Mouse (Mus musculus) neural tube, embryonic 11.5 days (tissue): Measurements from ENCODE around the gene Pfas. TPM values are rescaled to one million over a fixed set of nuclear protein-coding genes. Genes with fewer than 3 reads are reported as not detected.
"Not testable (repeated sequence)": the region's sequence is repeated elsewhere in the genome, so short reads cannot be mapped to it uniquely, and the experiment has no call there.

Experiments
- ATAC-seq: fragments of 200-750 bp; cut with Nextera tagmentation; 2 replicates; pipeline ENCODE4 v1.8.0; 2017; ENCODE audit warnings: moderate number of reproducible peaks, mild to moderate bottlenecking, moderate TSS enrichment, moderate library complexity; ENCODE audit not compliant: insufficient read depth, low FRiP score, low TSS enrichment
- DNase-seq: peaks from one replicate; pipeline ENCODE4 v3.0.0-alpha.2; 2015; ENCODE audit warnings: low spot score
- H3K27ac ChIP-seq: fragments of 300-500 bp; sonication (generic); 2 replicates; pipeline ENCODE4 v1.5.1; 2014; ENCODE audit warnings: low read depth, mild to moderate bottlenecking, low read length
- H3K27me3 ChIP-seq: fragments of 300-500 bp; sonication (generic); 2 replicates; pipeline ENCODE4 v1.6.1; 2014; ENCODE audit warnings: mild to moderate bottlenecking, low read length, mixed read lengths; ENCODE audit not compliant: control insufficient read depth, insufficient read depth
- H3K36me3 ChIP-seq: fragments of 300-500 bp; sonication (generic); 2 replicates; pipeline ENCODE4 v1.6.1; 2014; ENCODE audit warnings: mild to moderate bottlenecking, low read length, moderate library complexity, mixed read lengths; ENCODE audit not compliant: control insufficient read depth, insufficient read depth
- H3K4me1 ChIP-seq: fragments of 300-500 bp; sonication (generic); 2 replicates; pipeline ENCODE4 v1.6.1; 2014; ENCODE audit warnings: low read length, mixed read lengths; ENCODE audit not compliant: control insufficient read depth, insufficient read depth
- H3K4me2 ChIP-seq: fragments of 300-500 bp; sonication (generic); 2 replicates; pipeline ENCODE4 v1.6.1; 2014; ENCODE audit warnings: low read depth, mild to moderate bottlenecking, moderate library complexity
- H3K4me3 ChIP-seq: fragments of 300-500 bp; sonication (generic); 2 replicates; pipeline ENCODE4 v1.5.1; 2014; ENCODE audit warnings: low read depth, low read length
- H3K9ac ChIP-seq: fragments of 300-500 bp; sonication (generic); 2 replicates; pipeline ENCODE4 v1.6.1; 2014; ENCODE audit warnings: mild to moderate bottlenecking, low read length
- H3K9me3 ChIP-seq: fragments of 300-500 bp; sonication (generic); 2 replicates; pipeline ENCODE4 v1.6.1; 2016; ENCODE audit warnings: low read length; ENCODE audit not compliant: control insufficient read depth
- WGBS: fragments of 180-500 bp; shearing (Covaris S2); extraction: QIAGEN DNeasy Blood & Tissue Kit; methylation state at CpG from one replicate; pipeline ENCODE4 v1.1.7; 2014; 5-methylcytosine and 5-hydroxymethylcytosine counted together
- polyA plus RNA-seq: library from polyadenylated mRNA; unstranded; fragments of >200 nt; fragmentation: Nextera tagmentation; extraction: Ambion mirVana; gene quantifications from 2 replicates; pipeline ENCODE4 v1.2.1, GENCODE M21; 2014

The Pfas gene
- polyA plus RNA-seq, 1 experiment from 2014 or later: 30.7 TPM

DNA sequence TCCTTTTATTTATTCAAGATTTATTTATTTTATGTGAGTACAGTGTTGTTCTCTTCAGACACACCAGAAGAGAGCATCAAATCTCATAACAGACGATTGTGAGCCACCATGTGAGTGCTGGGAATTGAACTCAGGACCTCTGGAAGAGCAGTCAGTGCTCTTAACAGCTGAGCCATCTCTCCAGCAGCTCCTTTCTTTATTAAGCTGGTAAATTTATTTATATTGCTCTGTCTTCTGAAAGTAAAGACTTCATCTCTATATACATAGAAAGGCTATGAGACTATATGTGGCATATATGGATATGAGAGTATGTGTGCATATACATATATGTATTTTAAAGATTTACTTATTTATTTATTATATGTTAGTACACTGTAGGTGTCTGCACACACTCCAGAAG lies 1.2 kb upstream of the Pfas start:
- no peaks in the 10 kb centered on the region for H3K27me3 ChIP-seq
- no peaks in the 10 kb centered on the region for H3K36me3 ChIP-seq
- no peak overlapping the region for H3K4me2 ChIP-seq
- H3K27ac ChIP-seq: no peak overlapping the region
- H3K9ac ChIP-seq: no peak overlapping the region
- H3K9me3 ChIP-seq: no peaks in the 10 kb centered on the region
- ATAC-seq: no peak
- H3K4me1 ChIP-seq: peaks cover 8% of the 10 kb centered on the region; the same call in 1 of the 2 replicates
- 100% methylated on average over 1 of the region's 1 CpGs for WGBS
- DNase-seq: no peak
- no peak overlapping the region for H3K4me3 ChIP-seq

DNA sequence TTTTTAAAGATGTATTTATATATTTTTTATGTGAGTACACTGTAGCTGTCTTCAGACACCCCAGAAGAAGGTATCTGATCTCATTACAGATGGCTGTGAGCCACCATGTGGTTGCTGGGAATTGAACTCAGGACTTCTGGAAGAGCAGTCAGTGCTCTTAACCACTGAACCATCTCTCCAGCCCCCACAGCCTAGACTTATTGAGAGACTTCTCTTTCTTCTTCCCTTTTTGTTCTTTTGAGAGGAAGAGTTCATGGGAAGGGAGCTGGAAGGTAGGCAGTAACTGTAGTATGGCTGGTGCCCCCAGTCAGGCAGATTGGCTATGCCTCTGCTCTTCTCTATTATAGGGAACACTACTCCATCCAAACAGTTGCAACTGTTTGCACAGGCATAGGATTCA lies 1.7 kb downstream of the Pfas start:
- not testable (repeated sequence) for H3K4me3 ChIP-seq, H3K27me3 ChIP-seq, H3K9ac ChIP-seq, ATAC-seq, H3K9me3 ChIP-seq, H3K36me3 ChIP-seq, H3K4me1 ChIP-seq, DNase-seq, H3K27ac ChIP-seq, H3K4me2 ChIP-seq

DNA sequence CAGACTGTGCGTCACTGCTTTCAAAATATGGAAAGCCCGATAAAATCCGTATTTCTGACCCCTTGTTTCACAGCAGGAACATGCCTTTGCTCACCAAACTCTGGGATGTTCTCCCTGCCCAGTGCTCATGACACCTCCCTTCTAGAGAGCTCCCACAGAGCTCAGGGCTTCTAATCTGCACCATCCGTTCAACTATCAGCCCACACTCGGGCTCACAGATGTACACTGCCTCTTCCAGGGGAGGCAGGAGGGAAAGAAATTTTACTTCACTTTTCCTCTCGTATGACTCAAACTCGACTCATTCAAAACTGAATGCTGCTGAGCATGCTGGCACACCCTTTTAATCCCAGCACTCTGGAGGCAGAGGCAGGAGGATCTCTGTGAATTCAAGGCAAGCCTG lies 3.1 kb downstream of the Pfas start:
- Histone ChIP-seq H3K4me2 (no peak overlapping the region), H3K4me3 (no peak overlapping the region), H3K4me1 (peaks cover 4% of the 10 kb centered on the region; the same call in 1 of the 2 replicates), H3K27me3 (no peaks in the 10 kb centered on the region), H3K27ac (no peak overlapping the region), H3K36me3 (peaks cover 12% of the 10 kb centered on the region), H3K9me3 (no peaks in the 10 kb centered on the region), H3K9ac (no peak overlapping the region)
- 89% methylated on average over 7 of the region's 7 CpGs for WGBS
- no peak for ATAC-seq
- DNase-seq: no peak

DNA sequence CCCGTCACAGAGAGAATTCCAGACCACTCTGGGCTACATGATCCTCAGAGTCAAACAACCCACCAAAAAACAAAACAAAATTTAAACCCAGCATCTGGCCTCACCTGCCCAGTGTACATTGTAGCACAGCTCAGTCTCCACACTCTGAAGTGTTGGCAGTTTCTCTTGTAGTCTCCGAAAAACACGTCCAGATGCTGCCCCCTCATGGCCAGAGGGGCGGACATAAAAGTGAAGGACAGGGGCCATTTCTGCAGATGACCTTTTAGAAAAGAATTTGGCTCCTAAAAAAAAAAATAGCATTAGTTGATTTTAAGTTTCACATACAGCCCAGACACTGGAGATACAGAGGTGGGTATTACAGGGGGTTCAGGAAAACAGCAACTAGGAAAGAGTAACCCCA lies 4.7 kb downstream of the Pfas start:
- no peak for ATAC-seq
- WGBS: 76% methylated on average over 4 of the region's 4 CpGs

DNA sequence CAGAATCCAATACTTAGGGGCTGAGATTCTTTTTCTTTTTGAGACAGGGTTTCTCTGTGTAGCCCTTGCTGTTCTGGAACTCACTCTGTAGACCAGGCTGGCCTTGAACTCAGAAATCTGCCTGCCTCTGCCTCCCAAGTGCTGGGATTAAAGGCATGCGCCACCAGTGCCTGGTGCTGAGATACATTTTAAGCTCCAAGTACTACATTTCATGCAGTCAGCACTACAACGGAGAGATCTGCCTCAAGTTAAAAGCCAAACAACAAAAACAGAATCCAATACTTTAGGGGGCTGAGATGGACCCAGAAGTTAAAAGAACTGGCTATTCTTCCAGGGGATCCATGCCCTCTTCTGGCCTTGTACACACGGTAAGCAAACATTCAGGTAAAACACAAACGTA lies 5.5 kb downstream of the Pfas start:
- not testable (repeated sequence) for DNase-seq, H3K9ac ChIP-seq, H3K27ac ChIP-seq, H3K4me1 ChIP-seq, H3K4me3 ChIP-seq, H3K4me2 ChIP-seq, ATAC-seq, H3K27me3 ChIP-seq, H3K9me3 ChIP-seq
- peaks cover 19% of the 10 kb centered on the region for H3K36me3 ChIP-seq
- WGBS: 93% methylated on average over 4 of the region's 4 CpGs

More for the DNA sequence above, 4.7 kb downstream of the Pfas start:
- peaks cover 4% of the 10 kb centered on the region; the same call in 1 of the 2 replicates for H3K4me1 ChIP-seq
- no peak overlapping the region for H3K4me3 ChIP-seq
- no peaks in the 10 kb centered on the region for H3K9me3 ChIP-seq
- H3K27me3 ChIP-seq: no peaks in the 10 kb centered on the region
- no peak for DNase-seq
- peaks cover 18% of the 10 kb centered on the region for H3K36me3 ChIP-seq
- no peak overlapping the region for H3K4me2 ChIP-seq
- H3K9ac ChIP-seq: no peak overlapping the region
- no peak overlapping the region for H3K27ac ChIP-seq

DNA sequence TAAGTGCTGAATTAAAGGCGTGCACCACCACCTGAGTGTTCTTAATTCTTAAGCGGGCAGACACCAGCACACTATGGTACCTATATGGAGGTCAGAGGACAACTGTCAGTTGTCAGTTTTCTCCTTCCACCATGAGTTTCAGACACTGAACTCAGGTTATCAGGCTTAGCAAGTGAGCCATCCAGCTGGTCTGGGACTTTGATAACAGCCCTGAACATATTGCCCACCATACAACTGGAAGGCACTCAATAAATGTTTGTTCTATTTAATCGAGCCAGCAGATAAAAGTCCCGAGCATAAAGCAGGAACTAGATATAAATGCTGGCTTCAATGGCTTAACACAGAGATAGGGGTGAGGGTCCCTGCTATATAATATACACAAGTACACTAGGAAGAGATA lies 11.2 kb downstream of the Pfas start:
- no peak for ATAC-seq

DNA sequence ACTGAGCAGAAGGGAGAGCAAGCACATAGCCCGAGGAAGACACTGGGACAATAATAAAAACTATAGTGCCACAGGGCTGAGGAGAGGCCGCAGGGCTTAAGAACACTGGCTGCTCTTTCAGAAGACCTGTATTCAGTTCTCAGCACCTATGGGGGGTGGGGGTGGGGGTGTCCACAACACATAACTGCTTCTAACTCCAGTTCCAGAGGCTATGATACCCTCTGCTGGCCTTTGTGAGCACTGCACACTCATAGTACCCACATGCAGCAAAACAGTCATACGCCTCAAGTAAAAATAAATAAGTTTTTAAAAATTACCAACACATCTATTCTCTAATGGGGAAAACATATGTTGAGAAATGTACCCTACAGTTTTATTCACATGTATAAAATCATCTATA lies 13.9 kb downstream of the Pfas start:
- WGBS: 96% methylated on average over 3 of the region's 3 CpGs
- Histone ChIP-seq H3K9me3 (no peaks in the 10 kb centered on the region), H3K4me1 (no peaks in the 10 kb centered on the region), H3K27me3 (no peaks in the 10 kb centered on the region), H3K36me3 (peaks cover 48% of the 10 kb centered on the region), H3K27ac (no peak overlapping the region), H3K4me2 (no peak overlapping the region), H3K4me3 (no peak overlapping the region), H3K9ac (no peak overlapping the region)
- ATAC-seq (no peak), DNase-seq (no peak)

More for the DNA sequence above, 11.2 kb downstream of the Pfas start:
- Histone ChIP-seq H3K27me3 (no peaks in the 10 kb centered on the region), H3K4me1 (no peaks in the 10 kb centered on the region), H3K36me3 (peaks cover 40% of the 10 kb centered on the region), H3K9me3 (no peaks in the 10 kb centered on the region), H3K4me2 (no peak overlapping the region), H3K4me3 (no peak overlapping the region), H3K27ac (no peak overlapping the region), H3K9ac (no peak overlapping the region)
- WGBS: 96% methylated on average over 4 of the region's 4 CpGs
- no peak for DNase-seq

DNA sequence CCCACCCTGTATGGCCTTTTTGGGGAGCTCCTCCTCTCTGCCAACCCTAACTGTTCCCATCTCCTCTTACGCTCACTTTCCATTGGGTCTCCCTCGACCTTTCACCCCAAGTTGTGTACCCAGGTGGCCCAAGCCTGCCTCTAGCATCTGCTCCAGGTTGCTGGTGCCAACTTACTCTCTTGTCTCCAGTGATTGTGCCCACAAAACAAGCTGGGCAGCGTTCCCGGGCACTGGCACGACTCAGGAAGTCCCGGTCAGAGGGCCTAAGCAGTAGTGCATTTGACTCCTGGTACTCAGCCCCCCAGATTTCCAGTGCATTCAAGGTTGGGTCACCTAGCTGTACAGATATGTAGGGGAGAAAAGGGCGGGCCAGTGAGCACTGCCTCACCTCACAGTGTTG lies 15.1 kb downstream of the Pfas start:
- Histone ChIP-seq H3K4me3 (no peak overlapping the region), H3K9me3 (no peaks in the 10 kb centered on the region), H3K36me3 (peaks cover 48% of the 10 kb centered on the region), H3K4me1 (no peaks in the 10 kb centered on the region), H3K27me3 (no peaks in the 10 kb centered on the region), H3K27ac (no peak overlapping the region), H3K9ac (no peak overlapping the region), H3K4me2 (no peak overlapping the region)
- ATAC-seq: no peak
- WGBS: 89% methylated on average over 7 of the region's 7 CpGs
- no peak for DNase-seq

DNA sequence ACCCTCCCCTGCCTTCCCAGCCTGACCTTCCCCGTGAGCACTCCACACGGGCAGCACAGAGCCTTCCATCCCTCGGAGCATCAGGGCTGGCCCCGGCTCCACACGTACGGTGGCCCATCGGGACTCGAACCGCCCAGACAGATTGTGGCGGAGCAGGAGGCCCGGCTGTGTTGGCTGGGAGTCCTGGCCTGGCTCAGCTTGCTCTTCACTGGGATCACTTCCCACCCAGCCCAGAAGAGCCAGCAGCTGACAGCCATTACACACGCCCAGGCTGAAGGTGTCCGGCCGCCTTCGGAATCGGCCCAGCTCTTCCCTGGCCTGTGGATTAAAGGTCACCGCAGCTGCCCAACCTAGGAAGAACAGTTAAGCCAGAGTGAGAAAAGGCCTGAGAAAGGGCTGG lies 19.9 kb downstream of the Pfas start:
- Histone ChIP-seq H3K9ac (no peak overlapping the region), H3K27ac (no peak overlapping the region), H3K36me3 (peaks cover 36% of the 10 kb centered on the region), H3K9me3 (no peaks in the 10 kb centered on the region), H3K4me1 (no peaks in the 10 kb centered on the region), H3K4me2 (no peak overlapping the region), H3K4me3 (no peak overlapping the region), H3K27me3 (no peaks in the 10 kb centered on the region)
- ATAC-seq: no peak
- WGBS: 92% methylated on average over 17 of the region's 17 CpGs
- DNase-seq: no peak
